Mouse (Mus musculus) T-helper 17 cell (primary cell): ENCODE data around the gene Dlk1.
"Not testable (repeated sequence)": the region's sequence is repeated elsewhere in the genome, so short reads cannot be mapped to it uniquely, and the experiment has no call there.

Experiments
- in situ Hi-C, 2 experiments: fragments of 300-600 bp; cut with MboI, MseI; formaldehyde crosslinking; loops; 1 replicate in 1 of 2; 2 replicates in 1 of 2; pipeline ENCODE4 v1.15.1; 2025; ENCODE audit warnings: high pct_unique_total_duplicates in 2 of 2

Dlk1 gene

DNA sequence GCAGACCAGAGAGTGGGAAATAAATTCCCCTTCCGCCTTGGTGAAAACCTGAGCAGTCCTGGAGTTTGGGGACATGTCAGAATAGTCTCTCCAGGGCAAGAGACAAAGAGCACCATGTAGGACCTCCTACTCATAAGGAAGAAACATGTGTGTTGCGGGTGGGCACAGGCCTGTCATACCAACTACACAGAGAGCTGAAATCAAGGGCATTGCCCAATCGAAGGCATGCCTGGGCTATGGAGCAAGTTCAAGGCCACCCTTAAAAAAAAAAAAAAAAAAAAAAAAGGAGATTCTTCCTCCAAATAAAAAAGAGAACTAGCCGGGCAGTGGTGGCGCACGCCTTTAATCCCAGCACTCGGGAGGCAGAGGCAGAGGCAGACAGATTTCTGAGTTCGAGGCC is 17.2 kb downstream of the Dlk1 start:
- in situ Hi-C loops = loop anchor here in 1 of 2 experiments (10.0 kb wide), 1 partner anchor 1155 kb away; no protein-coding TSS in a partner anchor

DNA sequence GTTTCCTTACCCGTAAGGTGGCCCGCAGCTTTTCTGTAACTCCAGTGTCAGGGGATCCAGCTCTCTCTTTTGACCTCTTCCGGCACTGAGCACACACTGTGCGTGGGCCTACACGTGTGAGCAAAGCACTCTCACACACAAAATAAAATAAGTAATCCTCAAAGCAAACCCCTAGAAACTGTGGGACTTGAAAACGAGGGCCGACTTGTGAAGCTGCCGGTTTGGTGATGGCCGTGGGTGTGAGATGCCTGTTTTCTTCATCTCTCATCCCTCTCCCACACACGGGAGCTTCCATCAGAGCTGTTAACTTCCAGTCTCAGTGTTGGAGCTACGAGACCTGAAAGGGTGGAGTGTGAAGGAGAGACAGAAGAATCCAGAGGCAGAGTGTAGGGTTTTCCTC is 20.0 kb downstream of the Dlk1 start:
- in situ Hi-C loops = loop anchor here in 1 of 2 experiments (10.0 kb wide), 1 partner anchor 1158 kb away; no protein-coding TSS in a partner anchor

GRCm38 (mm10) chr12:109473575-109473976 is 21.0 kb downstream of the Dlk1 start:
- in situ Hi-C loops = loop anchor here in 1 of 2 experiments (10.0 kb wide), 1 partner anchor 1159 kb away; no protein-coding TSS in a partner anchor

- in situ Hi-C loops = loop anchor here in 1 of 2 experiments (10.0 kb wide), 1 partner anchor 1159 kb away; no protein-coding TSS in a partner anchor
These were observed 21.6 kb downstream of the Dlk1 start for GRCm38 (mm10) chr12:109474187-109474606.

DNA sequence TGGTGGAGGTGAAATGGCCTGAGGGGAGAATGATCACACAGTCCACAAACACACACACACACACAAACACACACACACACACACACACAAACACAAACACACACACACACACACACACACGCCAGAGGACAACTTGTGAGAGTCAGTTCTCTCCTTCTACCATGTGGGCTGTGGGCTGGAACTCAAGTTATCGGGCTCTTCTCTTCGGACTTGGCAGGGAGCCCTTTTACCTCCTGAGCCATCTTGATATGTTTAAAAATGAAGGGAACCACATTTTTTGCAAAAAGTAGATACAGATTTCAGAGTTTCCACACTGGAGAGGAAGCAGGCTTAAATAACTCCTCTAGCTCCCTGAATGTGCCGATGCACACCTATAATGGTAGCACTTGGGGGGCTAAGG is 22.9 kb downstream of the Dlk1 start:
- in situ Hi-C loops = loop anchor here in 1 of 2 experiments (10.0 kb wide), 1 partner anchor 1161 kb away; no protein-coding TSS in a partner anchor

DNA sequence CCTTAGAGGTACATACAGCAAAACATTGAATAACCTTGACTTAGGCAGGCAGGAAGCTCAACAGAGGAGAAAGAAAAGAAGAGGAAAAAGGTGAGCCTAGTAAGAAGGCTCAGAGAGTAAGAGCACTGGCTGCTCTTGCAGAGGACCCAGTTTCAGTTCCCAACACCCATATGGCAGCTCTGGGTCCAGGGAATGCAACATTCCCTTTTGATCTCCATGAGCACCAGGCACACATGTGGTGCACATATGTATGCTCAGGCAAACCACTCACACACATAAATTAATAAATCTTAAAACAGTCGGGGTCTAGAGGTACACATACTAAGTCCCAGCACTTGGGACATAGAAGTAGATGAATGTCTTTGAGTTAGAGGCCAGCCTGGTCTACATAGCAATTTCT is 33.9 kb downstream of the Dlk1 start:
- in situ Hi-C loops = not testable (repeated sequence)

DNA sequence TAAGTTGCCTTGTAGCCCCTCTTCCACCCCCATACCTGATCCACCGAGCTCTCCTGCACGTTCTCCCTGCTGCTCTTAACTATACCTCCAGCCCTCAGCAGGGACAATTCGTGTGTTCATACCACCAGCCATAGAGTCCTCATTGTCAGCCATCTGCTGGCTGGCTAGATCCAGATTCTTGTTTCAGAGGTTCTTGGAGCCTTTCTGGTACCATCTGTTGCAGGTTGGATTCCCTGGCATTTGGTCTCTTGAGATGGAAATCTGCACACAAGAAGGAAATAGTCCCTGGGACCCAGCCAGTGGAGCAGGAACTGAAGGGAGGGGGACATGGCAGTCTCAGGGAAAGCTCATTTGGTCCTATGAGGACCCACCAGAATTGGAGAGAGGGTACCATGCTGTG is 39.1 kb downstream of the Dlk1 start:
- in situ Hi-C loops = loop anchor here in 1 of 2 experiments (5.0 kb wide), 1 partner anchor 1326 kb away; no protein-coding TSS in a partner anchor

DNA sequence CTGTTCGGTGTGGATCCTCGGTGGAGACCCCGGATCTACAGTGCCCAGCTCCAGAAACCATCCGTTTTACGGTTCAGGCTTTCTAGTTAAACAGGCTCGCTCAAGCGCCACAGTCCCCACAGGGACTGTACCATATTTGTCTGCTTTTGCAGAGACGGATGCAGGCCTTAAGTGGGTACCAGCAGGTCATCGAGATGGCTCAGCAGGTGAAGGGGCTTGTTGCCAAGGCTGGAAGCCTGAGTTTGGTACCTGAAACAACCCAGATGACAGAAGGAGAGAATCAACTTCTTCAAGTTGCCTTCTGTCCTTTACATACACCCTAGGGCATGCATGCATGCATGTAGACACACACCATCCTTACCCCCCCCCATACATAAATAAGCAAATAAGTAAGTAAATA is 40.8 kb downstream of the Dlk1 start:
- in situ Hi-C loops = loop anchor here in 1 of 2 experiments (5.0 kb wide), 1 partner anchor 1324 kb away; no protein-coding TSS in a partner anchor

DNA sequence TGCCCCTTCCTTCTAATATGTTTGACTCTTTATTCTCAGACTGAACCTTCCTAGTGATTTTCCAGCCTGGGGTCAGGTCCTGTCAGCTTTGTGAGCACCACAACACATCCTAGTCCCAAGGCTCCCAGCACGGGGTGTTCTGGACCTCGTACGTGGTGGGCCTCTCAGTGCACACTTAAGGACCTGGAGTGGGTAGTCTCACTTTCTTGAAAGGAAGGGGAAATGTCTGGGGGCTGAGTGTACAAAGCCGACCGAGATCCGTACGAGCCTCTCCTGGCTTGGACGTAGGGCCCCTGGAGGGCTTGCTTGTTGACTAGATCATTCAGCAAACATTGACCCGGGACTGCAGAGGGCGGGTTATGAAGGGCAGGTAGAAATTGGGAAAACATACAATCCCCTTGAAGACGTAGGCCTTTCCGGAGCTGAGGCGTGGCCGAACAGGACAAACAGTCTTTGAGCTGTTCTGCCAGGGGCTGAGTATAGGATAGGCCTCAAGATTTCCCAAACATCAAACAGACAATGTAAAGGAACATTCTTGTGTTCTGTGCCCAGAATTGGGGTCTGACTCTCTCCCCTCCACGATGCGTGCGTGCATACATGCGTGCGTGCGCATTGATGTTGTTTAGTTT is 42.5 kb downstream of the Dlk1 start:
- in situ Hi-C loops = no loop called here

- in situ Hi-C loops = no loop called here
These were observed 43.8 kb downstream of the Dlk1 start for GRCm38 (mm10) chr12:109496397-109496796.

DNA sequence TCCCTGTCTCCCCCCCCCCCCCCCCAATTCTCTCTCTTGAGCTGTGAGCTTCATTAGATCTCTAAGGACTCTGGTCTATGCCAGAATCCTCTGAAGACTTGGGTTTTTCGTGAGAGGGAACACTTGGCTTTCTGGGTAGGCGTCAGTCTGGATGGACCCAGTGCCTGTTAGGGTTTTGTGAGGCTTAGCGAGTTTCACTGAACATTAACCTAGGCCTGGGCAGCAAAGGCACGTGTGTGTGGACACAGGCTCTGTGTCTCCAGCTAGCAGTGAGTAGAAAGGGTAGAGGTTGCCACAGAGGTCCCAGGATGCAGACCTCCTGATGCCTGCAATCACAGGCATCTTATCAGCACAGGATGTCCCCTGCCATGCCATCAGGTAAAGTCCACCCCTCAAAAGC is 48.4 kb downstream of the Dlk1 start:
- in situ Hi-C loops = no loop called here

DNA sequence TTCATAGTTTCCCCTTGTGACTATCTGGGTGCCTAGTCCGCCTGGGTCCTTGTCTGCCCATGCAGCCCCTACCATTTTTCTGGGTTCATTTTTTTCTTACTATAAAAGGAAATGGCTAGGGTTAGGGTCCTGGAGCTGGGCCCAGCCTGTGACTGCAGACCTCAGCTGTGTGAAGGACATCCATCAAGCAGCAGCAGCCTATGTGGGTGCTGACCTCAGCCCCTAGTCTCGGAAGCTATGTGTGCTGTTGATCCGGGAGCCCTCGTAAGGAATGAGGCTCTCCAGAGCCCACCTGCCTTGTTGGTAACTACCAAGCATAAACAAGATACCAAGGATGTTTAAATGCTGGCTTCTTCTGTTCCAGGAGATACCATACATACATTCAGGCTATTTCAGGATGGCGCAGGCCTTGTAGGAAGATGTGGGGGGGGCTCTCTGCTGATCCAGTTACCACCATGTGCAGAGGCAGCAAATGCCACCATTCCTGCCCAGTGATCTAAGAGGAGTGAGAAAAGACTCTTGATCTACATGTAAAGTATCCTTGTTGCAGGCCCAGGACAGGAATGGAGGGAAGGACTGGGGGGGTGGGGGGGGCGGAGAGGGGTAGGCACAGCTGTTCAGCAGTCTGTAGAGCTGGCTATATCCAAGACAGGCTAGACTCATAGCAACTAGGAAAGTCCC is 49.9 kb downstream of the Dlk1 start:
- in situ Hi-C loops = no loop called here

- in situ Hi-C loops = no loop called here
These were observed 55.1 kb downstream of the Dlk1 start for GRCm38 (mm10) chr12:109507693-109508092.

DNA sequence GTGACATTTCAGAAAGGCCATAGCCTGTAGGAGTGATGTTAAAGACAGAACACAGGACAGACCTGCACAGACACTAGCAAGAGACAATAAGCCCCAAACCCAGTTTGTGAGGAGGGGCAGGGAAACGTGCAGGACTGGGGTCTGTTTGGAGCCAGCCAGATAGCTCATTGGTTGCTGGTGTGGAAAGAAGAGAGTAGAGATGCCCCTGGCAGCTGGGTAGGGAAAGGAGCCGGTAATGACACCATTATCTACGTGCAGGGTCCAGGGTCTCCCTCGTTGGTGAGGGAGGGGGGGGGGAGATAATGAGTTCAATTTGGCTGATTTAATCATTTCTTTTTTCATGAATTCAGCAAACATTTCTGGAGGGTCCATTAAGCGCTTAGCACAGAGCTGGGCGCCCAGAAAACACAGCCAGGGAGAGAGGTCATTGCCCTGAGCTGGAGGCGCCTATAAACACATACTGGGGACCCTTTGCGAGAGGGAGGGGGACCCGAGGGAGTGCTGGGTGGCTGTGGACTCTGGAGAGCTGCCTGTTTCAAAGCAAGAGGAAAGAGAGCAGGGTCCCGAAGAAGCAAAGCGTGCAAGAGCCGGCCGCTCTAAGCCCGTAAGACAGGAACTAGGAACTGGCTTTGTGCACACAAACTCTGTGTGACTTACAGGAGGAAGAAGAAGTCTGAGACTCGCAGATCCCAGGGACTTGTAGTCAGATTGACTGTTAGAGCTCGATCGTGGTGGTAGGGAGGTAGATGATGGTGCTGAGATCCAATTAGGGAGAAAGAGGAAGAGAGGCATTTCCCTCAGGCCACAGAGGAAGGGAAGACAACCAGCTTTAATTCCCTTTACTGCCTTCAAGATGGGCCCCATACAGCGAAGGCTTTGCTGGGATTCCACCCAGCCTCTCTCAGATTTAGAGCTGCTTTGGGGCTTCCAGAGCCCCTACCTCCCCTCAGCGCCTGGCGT is 56.2 kb downstream of the Dlk1 start:
- in situ Hi-C loops = no loop called here

DNA sequence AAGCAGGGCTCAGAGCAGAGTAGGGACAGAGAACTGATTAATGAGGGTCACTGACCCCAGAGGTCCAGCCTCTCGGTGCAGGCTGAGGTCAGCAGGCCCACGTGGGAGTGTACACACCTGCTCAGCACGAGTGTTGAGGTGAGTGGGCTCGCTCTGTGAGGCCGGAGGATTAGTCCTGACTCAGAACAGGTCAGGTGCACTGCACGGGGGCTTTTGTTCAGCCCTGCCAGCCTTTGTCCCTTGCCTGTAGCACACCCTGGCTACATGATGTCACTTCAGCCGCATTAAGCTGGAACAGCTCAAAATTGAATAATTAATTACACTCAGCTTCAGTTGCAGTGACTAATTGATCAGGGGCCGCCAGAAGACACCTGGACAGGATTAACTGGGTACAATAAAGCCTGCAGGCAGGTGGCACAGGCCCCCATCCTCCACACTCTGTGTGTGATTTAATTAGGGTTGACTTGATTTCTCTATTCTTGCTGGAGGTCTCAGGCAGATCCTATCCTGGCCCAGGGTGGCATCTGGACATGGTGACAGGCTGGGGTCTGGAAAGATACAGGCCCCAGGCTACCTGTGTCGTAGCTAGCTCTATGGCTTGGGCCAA is 57.0 kb downstream of the Dlk1 start:
- in situ Hi-C loops = no loop called here

- in situ Hi-C loops = no loop called here
These were observed 57.6 kb downstream of the Dlk1 start for GRCm38 (mm10) chr12:109510247-109510646.

GRCm38 (mm10) chr12:109511456-109511855 is 58.8 kb downstream of the Dlk1 start:
- in situ Hi-C loops = no loop called here

DNA sequence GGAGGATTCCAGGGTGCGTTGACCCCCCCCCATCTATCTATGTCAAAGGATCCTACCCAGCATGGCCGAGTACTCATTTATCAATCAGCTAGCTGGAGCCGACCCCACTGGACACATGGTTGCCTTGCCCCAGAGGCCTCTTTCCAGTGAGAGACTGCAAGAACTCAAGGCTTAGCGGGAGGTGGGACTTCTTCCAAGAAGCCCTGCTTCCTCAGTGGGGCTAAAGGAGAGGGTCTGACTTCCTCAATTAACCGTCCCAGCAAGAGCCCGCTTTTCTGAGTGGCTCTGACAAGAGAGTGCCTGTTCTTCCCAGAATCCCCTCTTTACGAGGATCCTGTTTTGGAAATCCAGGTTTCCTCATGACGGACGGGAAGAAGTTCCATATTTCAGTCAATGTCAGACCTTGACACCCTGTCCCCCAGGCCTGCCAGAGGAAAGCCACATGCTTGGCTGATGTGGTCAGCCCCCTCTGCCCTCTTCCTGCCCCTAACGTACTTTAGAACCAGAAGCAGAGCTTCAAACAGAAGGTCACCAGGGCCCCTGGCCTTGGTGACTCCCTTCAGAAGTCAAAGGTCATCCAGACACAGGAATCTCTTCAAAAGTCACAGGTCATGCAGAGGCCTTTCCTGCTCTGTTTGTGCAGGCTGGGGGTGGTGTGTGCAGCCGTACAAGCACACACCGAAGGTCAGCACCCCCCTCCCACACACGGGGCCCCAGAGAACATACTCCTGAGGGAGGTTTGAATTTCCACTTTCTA is 59.7 kb downstream of the Dlk1 start:
- in situ Hi-C loops = no loop called here
